Mouse (Mus musculus) heart, postnatal 4 days (tissue): ENCODE data around the gene Gm3486. TPM values are rescaled to one million over a fixed set of nuclear protein-coding genes. Genes with fewer than 3 reads are reported as not detected.
"Not testable (repeated sequence)": the region's sequence is repeated elsewhere in the genome, so short reads cannot be mapped to it uniquely, and the experiment has no call there.

Experiments used
- DNase-seq: peaks from one replicate; pipeline ENCODE4 v3.0.0; 2021
- total RNA-seq, 2 experiments: library from RNA; stranded (reverse); gene quantifications; 2 replicates each; pipeline ENCODE4 v1.2.3; 2021

Gm3486 gene
- not detected for total RNA-seq

DNA sequence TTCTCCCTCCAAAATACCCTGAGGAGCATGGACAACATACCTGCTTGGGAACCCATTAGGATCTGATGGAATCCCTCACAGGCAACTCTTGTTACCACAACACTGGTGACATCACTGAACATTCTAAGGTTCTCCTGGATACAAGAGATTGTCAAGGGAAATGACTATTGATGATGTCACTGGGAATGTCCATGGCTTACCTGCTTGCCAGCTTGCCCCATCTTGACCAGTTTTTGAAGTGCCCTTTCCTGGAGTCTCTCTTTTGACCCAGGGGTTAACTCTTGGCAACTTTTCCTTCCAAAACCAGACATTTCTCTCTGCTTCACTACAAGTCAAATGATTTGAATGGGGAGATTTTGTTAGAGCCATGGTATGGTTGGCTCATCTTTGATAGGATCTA is at the start of gene Gm3486:
TSS of gene Gm3486 (minus strand) at position 101 of the 400 bp plus-strand sequence.
- not testable (repeated sequence) for DNase-seq

DNA sequence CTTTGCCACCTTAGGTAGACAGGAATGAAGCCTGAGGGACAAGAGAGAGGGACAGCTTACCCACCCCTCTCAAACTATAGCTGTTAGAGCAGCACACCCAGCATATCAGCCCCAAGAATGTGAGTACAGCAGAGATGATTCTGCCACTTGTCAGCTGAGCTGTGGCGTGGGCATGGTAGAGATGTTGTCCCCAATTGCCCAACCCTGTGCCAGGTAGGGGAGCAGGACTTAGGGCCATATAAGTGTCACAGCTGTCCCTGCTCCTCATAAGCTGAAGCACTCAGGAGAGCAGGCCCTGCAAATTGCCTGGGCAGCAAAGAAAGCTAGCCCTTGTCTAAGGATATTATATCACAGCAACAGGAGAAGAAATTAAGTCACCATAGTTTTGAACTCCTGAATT is 35.4 kb upstream of the Gm3486 start:
- DNase-seq, result not testable (repeated sequence)

DNA sequence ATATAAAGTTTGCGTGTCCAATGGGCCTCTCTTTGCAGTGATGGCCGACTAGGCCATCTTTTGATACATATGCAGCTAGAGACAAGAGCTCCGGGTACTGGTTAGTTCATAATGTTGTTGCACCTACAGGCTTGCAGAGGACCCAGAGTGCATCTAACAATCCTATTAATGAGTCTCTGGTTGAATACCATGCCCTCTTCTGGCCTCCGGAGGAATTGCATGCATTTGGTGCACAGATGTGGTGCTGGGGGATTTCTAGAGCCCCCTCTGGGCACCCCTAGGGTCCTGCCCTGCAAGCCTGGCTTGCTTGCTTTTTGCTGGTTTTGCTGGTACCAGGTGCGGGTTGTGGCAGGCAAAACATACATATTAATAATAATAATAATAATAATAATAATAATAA is 31.4 kb upstream of the Gm3486 start:
- not testable (repeated sequence) for DNase-seq

DNA sequence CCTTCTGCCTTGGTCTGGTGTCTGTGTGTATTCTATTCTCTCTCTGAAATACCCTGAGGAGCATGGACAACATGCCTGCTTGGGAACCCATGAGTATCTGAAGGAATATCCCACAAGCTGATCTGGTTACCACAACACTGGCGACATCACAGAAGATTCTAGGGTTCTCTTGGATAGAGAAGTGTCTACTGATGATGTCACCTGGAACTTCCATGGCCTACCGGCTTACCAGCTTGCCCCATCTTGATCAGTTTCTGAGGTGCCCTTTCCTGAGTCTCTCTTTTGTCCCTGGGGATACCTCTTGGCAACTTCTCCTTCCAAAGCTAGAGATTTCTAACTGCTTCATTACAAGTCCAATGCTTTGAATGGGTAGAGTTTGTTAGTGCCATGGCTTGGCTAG is 35.9 kb downstream of the Gm3486 start, which contains the start of gene Gm7954:
TSS of gene Gm7954 (minus strand) at position 101 of the 400 bp plus-strand sequence.
- DNase-seq, result not testable (repeated sequence)

Other genes with a start within 250 kb of the Gm3486 start
- not detected for gene Gm2832, start 210.7 kb downstream of the Gm3486 start, total RNA-seq
- not detected for gene Gm5798, start 140.9 kb downstream of the Gm3486 start, total RNA-seq
- gene Gm7945, start 103.1 kb downstream of the Gm3486 start, total RNA-seq, result not detected
- gene Gm6482, start 81.2 kb downstream of the Gm3486 start, total RNA-seq, result not detected
- not detected for gene Gm7954, start 36.0 kb downstream of the Gm3486 start, total RNA-seq
- gene Gm7970, start 66.1 kb upstream of the Gm3486 start, total RNA-seq, result not detected
- not detected for gene 1700049E17Rik2, start 83.7 kb upstream of the Gm3486 start, total RNA-seq
- gene Gm3072, start 135.1 kb upstream of the Gm3486 start, total RNA-seq, result not detected
- not detected for gene Gm3676, start 157.0 kb upstream of the Gm3486 start, total RNA-seq
- gene Gm8068, start 212.4 kb upstream of the Gm3486 start, total RNA-seq, result not detected